Mouse (Mus musculus) C2C12 (cell line): Measurements from ENCODE around the gene Akr1b7.

Experiments used
- CEBPB ChIP-seq: IDR thresholded peaks from one replicate; pipeline ENCODE4 v1.6.1; 2011; ENCODE audit warnings: low read depth, mild to moderate bottlenecking, control low read depth, moderate library complexity
- CTCF ChIP-seq: IDR thresholded peaks from one replicate; pipeline ENCODE4 v1.5.1; 2011; ENCODE audit not compliant: control insufficient read depth, insufficient read depth, insufficient read length
- MYOD1 ChIP-seq: IDR thresholded peaks from one replicate; pipeline ENCODE4 v1.6.1; 2011; ENCODE audit warnings: low read depth; ENCODE audit not compliant: control insufficient read depth, insufficient read length
- MYOG ChIP-seq: IDR thresholded peaks from one replicate; pipeline ENCODE4 v1.6.1; 2011; ENCODE audit not compliant: control insufficient read depth, insufficient read length; ENCODE audit errors: extremely low read depth
- USF1 ChIP-seq: IDR thresholded peaks from one replicate; pipeline ENCODE4 v1.6.1; 2011; ENCODE audit warnings: low read depth, mild to moderate bottlenecking, control low read depth, moderate library complexity

DNA sequence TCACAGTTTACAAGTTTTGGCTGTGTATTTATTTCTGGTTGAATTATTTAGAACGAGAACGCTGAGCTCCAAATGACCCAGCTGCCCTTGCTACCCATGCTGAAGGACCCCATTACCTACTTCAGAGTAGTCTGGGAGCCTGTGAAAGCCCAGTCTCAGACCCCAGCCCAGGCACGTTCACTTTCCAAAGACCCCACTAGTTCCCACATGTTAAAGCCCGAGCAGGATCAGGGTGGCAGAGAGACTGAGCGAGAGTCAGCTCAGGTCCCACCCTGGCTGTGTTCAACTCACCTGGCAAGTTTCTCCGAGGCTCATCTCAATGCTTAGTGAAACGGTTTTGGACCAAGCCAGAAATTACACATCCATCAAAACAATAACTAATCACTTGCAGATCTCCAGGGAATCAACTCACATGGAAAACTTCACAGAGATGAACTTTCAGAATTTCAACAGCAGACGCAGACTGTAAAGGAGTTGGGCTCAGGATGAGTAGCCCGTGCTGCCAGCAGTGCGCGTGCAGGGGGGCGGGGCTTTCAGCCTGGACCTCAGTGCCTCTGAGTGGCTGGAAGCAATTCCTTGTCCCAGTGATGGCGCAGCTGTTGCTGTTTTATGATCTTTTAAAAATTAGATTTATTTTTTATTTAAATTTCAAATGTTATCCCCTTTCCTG is 27.3 kb upstream of the Akr1b7 start:
- no peak for TF ChIP-seq USF1
- no peak for TF ChIP-seq CTCF
- TF ChIP-seq MYOD1: no peak
- TF ChIP-seq CEBPB: no peak
- no peak for TF ChIP-seq MYOG
